Mouse (Mus musculus) spleen, adult 2 months (tissue): ENCODE data around the gene Krt35.

Experiments
- CTCF ChIP-seq: fragments of 200-500 bp; IDR thresholded peaks from 2 replicates; pipeline ENCODE4 v1.5.1; 2011; ENCODE audit warnings: mild to moderate bottlenecking, inconsistent platforms; ENCODE audit not compliant: insufficient read depth, insufficient read length, insufficient replicate concordance; ENCODE audit errors: extremely low read depth
- POLR2A ChIP-seq: fragments of 200-500 bp; IDR thresholded peaks from 2 replicates; pipeline ENCODE4 v1.6.1; 2011; ENCODE audit warnings: low read depth, low read length, inconsistent platforms

DNA sequence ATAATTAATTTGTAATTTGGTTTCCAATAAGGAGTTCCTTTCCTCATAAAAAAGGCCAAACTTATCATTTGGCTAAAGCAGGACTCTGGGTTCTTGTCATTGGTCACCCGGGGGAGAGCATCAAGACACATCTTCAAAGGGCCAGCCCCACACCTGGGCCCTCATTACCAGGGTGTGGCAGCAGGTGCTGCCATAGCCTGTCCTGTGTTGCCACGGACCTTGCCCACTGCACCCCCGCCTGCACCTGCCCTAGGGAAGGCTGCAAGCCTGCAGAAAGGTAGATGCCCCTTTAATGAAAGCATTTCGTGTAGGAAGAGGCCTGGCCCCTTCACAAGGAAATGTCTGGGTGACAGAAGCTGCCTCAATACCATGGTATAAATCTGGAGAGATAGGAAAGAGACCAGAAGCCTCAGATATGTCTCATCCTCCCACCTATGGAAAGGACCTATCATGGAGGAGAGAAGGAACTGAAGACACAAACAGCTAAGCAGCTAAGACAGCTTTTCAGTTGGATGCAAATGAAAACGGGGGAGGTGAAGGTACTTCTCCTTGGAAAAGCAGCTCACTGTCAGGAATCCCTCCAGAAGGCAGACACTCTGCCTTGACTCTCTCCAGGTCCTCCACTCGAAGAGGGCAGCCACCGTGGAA is 7.5 kb downstream of the Krt35 start:
- TF ChIP-seq CTCF (no peak), POLR2A (no peak)
